Mouse (Mus musculus): ENCODE measurements at regions not wholly inside any gene's neighbourhood (a gene's known extent, or its start where the extent isn't known, plus 50 kb on each side); places are given as distances from the start of the nearest gene placed in this dataset.

DNA sequence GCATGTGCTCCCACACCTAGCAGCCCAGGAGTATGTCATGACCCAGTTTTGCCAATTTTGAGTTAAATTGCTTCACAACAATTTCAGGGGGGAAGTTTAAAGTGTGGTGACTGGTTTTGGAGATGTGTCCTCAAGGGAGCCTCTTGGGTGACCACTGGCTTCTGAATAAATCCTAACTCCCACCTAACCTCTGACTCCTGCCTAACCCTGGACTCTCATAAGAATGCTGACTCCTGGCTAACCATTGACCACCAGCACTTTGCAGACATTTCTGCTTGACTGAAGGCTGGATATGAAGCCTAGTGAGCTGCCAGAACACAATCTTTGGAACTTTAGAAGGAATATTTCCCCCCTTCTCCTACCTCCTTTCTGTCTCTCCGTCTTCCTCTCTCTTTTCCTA lies 133.3 kb upstream of the Tmpo start:
- DNase-seq (ENCODE audit: low spot score in 2 of 2) = no peak

DNA sequence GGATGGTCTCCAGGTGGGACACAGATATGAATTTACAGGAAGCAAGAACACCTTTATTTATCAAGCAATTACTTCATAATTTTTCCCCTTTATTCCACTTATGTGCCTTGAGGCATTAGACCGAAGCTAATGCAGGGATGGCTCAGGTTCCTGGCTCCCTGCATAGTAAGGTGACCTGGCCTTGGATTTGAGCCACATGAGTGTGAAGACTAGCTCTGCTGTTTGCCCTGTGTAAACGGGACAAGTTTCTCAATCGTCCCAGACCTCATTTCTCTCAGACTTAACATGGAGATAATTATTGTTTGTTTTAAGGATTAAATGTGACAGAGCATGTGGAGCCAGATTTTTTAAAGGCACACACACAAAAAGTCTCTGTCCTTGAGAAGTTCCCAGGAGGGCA lies 132.2 kb upstream of the Tmpo start:
- DNase-seq (ENCODE audit: low spot score in 2 of 2) = no peak

DNA sequence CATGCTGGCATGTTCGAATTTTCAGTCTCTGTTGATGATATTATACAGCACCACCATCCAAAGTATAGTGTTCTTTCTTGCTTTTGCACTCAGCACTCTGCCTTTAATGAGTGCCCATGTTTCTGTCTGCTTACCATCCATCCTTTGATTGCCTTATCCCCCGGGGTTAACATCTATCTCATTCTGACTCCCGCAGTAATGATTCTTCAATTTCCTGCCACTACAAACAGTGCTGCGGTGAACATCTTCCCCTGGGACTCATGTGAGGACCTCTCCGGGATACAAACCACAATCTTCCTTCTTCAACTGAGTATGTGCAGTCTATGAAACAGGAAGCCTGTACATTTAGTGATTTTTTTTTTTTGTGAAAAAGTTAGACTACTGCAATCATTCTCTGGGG lies 131.8 kb upstream of the Tmpo start:
- DNase-seq (ENCODE audit: low spot score in 2 of 2) = no peak

DNA sequence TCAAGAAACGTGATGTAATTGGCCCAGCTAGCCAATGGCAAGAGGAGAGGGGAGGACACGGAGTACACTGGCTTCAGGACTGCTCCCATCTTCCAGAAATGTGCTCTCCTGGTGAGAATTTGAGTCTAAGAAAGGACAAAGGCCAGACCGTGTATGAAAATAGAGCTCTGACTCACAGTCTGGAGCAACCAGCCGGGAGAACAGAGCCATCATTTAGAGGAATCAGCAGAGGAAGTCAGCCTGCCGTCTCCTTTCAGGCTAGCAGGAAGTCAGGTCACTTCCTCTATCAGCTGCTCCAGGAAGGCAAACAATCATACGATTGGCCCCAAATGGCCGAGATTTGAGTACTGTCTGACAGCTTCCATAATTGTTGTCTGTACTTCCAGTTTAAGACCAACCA lies 119.0 kb upstream of the Tmpo start:
- no peak for DNase-seq (ENCODE audit: low spot score in 2 of 2)

DNA sequence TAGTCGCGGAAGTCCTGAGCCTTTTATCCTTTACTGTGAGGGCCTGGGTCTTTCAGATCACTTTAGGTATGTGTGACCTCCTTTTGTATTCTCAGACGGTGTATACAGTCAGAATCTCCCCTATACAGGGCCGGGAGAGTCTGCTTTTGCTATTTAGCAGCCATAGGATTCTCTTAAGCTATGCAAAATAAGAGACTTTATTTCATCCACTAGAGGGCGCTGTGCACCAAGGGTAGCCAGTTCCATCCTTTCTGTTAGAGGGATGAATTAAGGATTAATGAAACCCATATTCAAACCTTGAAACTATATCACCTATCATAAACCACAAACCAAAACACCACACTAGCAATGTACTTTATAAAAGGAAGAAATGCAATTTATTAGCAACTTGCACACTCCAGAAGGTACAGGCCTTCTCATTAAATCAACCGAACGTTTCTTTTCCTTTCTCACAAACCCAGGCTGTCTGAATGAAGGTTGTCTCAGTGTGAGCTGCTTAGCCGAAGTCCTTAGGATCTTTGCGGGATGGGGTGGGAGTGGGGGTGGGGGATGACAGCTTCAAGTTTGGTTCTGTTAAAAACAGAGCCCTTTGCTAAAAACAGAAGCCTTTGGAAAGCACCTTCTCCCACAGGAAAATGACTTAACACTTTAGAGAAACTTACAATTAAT lies 116.8 kb upstream of the Tmpo start:
- peak; percentile 60 to 79 for DNase-seq (ENCODE audit: low spot score in 2 of 2)

DNA sequence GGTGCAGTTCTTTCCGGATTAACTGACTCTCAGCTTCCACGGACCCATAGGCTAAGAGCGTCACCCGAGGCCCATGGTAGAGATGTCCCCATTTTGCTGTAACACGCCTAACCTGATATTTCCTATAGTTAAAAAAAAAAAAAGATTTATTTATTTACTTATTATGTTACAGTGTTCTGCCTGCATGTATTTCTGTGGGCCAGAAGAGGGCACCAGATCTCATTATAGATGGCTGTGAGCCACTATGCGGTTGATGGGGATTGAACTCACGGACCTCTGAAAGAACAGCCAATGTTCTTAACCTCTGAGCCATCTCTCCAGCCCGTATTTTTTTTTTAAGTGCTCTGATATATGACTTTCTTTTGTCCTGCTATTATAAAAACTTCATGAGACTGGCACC lies 114.2 kb upstream of the Tmpo start:
- DNase-seq (ENCODE audit: low spot score in 2 of 2) = no peak

DNA sequence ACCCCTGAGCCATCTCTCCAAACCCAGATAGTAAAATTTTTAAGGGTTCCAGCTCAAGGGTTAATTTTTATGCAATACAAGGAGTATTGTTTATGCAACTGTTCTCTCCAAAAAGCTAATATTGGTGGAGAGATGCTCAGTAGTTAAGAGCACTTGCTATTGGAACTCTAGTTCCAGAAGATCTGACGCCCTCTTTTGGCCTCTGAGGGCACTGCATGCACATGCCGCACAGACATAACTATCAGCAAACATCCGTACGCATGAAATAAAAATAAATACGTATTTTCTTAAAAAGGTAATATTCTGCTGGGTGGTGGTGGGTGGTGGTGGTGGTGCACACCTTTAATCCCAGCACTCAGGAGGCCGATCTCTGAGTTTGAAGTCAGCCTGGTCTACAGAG lies 112.1 kb upstream of the Tmpo start:
- DNase-seq (ENCODE audit: low spot score in 2 of 2) = no peak

DNA sequence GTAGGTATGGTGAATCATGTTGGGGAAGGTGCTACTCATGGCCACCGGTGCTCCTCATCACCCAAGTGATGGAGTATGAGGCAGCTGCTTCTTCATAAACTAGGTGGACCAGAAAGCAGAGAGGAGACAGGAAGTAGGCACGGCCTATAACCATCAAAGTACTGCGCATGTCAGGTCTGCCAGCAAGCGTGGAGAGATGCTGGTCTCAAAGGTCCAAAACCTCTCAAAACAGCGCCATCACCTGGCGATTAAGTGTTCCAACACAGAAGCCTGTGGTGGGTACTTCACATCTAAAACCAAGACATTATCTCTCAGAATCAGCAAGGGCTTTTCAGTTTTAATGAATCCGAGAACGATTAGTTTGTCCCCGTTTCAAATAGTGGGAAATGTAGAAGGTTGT lies 103.1 kb upstream of the Tmpo start:
- no peak for DNase-seq (ENCODE audit: low spot score in 2 of 2)

DNA sequence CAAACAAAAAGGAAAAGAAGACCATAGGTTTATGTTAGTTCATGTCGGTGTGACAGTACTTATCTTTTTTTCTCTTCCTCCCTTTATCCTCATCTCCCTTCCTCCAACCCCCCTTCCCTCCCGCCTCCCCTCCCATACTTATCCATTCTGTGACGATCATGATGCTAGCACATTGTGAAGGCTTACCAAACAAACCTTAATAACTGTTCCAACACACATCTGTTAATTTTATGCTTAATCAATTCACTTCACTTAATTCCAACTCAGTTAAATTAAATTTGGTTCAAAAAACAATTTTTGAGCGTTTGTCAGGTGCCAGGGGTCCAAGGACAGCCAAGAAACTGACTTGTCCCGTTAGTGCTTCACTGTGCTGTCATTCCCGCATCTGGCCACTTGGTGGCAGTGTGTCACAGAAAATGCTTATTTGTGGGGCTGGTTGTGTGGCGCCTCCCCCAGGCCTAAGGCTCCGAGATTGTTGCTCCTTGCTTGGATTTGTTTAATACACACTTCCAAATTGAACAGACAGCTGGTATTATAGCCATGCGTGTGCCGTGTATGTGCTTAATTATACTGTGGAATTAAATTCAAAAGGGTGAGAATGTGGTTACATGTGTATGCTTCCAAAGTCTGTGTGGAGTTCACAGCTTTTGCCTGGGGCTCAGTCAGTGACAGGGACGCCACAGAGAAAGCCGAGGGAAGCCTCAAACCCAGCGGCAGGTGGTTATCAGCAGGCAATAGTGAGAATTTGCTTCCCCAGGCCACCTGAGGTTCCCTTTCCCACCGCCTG lies 90.0 kb upstream of the Tmpo start:
- DNase-seq (ENCODE audit: low spot score in 2 of 2) = peak; percentile 89 to 94

DNA sequence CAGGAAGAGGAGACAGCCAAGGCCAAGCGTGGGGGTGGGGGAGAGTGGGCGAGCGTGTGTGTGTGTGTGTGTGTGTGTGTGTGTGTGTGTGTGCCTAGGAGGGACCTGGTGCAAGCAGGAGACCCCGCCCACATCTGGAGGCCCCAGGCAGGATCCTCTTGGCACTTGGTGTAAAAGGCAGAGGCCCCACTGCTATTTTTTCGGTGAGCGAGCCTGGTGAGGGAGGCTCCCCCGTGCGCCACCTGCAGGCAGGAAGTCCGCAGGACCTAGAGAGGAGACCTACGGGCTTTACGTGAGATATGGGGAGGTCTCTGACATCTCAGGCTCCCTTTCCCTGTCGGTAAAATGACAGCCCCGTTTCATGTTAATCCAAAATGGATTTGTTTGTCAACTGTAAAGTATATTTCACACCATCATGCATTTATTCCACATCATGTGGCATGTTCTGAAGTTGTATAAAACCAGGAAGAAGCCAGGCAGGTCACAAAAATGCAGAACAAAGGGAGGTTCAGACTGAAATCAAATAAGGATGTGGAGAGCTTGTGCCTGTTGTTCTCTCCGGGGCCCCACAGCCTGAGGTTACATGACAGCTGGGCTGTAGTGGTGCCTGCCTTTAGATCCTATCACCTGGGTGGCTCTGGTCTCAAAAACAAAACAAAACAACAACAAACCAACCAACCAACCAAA lies 89.3 kb upstream of the Tmpo start:
- peak in 1 of 2 experiments; percentile 7 for DNase-seq (ENCODE audit: low spot score in 2 of 2)

DNA sequence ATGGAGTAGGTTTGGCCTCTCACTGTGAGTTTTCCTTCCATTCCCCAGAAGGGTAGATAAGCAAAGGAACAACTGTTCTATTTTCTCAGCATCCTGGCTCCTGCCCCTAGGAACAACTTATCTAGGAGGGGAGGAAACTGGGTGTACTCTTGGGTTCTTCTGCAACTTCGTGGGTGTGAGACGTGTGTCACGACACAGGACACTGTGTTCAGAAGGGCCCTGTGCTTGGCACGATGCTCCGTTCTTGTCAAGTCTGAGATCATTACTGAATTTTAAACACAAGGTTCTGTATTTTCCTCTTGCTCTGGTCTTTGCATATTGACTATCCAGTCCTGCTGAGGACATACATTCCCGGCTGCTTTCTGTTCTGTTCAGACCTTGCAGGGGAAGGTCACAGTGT lies 86.8 kb upstream of the Tmpo start:
- DNase-seq (ENCODE audit: low spot score in 2 of 2) = no peak

DNA sequence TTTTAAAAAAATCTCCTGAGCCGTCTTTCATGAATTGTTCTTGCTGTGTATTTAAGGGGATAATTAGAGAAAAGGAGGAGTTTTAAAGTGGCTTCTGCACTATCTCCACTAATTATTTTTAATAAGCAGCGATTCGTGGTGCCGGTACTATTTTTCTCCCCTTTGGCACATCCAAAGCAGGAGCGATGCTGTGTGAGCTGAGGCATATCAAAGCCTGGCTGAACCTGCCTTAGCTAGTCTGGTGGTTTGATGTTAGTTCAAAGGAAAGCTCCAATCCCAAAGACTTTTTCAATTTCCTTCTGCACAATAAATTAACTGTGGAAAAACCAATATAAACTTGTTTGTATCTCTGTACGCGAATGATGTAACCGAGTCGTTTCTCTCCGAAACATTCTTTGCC lies 79.3 kb upstream of the Tmpo start:
- DNase-seq (ENCODE audit: low spot score in 2 of 2) = no peak

DNA sequence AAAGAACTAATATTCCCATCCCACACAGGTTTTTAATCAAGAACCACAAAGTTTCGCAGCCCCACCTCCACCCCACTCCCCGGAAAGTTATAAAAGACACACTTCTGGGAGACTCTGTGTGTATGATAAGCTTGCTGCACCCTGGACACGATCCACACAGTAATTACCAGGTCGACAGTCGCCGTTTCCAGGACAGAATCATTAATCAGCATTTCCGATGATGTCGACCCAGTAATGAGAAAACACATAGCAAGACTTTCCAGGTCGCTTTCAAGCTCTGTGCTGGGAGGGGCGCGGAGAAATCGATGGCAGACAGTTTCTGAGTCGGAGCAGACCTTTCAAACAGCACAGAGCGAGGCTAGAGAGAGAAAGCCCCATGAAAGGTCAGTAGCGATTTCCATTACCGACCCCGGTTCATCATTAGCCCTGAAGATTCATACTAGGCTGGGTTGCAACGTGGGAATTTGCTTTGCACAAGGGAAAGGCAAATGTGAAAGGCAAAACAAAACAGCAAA lies 68.6 kb upstream of the Tmpo start:
- no peak for DNase-seq (ENCODE audit: low spot score in 2 of 2)

DNA sequence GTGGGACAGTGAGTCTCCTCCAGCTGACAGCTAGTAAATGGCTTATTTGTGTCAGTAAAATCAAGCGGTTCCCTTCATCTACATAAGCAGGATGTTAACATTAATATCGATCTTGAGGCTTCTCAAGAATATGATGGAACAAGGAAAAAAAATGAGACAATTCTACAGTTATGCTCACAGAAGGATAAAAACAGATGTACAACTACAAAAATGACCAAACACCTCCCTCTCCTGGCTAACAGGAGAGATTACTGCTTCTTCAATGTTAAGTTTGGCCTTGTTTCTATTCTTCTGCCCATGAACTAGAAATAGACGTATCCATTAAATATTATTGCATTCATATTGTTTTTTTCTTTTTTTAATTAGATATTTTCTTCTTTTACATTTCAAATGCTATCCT lies 63.2 kb upstream of the Tmpo start:
- DNase-seq (ENCODE audit: low spot score in 2 of 2) = no peak

DNA sequence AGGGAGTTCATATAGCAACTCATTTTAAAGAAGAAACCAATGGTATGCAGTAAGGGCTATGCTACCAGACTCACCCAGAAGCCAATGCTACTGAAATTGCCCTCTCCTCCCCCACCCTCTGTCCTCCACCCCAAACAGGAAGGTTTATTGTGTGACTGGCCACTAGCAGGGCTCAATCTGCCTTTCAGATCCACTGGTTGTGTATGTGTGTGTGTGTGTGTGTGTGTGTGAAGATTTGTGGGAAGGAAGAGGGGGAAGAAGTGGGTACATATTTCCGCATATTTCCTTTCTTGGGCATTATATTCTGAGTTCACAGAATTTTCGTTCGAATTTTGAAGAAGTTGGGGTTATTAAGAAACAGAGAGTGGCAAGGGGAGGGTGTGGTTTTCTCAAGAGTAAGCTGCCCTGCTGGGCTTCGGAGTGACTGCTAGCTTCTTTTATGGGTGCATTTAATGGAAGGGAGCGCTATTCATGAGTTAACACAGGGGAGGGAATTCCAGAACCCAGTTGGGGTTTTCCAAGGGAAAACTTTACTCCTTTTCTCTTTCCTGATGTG lies 61.5 kb upstream of the Tmpo start:
- DNase-seq (ENCODE audit: low spot score in 2 of 2) = no peak

DNA sequence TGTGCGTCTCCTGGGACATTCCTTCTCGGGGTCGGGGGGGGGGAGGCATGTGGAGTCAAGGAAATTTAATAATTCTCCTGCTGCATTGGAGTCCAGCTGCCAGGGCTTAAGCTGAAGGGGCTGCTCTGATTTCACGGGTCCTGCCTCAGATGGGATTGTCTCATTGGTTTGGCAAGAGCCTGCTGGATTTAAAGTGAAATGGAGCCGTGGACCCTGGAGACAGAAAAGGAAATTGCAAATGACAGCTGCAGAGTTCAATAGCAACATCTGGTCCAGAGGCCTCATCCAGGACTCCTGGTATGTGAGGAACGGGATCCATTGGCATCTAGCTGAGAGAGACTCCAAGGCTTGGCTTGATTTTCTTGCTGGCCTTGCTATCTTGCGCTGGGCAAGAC lies 60.5 kb upstream of the Tmpo start:
- no peak for DNase-seq (ENCODE audit: low spot score in 2 of 2)

DNA sequence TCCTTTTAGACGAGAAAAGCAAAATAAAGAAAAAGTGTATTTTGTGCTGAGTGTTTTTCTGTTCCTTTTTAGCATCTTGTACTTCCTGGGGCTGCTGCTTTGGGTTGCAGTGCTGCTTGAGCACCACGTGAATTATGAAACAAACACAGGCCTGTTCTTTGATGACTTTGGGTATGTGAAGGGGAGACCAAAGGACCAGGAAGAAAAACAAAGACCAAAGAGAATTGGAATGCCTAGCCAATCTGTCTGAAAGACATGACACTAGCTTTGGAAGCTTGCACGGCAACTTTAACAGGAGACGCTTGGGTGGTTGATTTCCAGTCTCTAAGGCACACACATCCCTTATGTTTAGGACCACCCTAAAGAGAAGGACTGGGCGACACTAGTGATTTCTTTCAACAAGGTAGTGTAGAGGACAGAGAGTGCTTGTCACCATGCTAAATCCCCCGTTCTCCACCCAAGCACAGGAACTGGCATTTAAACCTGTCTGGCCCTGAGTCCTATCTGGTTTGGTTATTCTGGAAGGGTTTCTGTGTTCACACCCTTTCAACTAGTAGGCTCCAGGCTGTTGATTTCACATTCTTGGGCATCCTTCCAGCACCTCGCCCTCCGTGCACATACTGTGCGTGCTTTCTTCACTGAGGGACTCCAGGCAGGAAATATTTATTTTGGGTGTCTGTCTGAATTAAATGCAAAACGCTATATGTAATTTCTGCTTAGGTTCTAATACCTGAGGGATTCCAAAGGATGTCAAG lies 59.9 kb upstream of the Tmpo start:
- peak; percentile 23 to 34 for DNase-seq (ENCODE audit: low spot score in 2 of 2)

DNA sequence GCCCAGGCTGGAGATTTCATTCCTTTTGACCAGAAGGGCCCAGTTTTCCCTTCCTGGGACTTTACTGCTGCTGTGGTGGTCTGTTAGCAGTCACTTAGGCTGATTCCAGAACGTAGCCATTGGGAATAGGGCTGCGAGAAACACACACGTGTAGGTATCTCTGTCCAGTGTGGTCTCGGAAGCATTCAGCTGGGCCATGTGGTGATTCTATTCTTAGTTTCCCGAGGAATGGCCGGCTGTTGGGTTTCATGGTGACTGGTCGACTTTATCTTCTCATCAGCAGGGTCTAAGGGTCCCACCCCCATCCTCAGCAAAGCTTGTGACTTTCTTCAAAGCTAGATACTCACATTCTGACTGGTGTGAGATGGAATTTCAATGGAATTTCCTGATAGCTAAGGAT lies 59.2 kb upstream of the Tmpo start:
- no peak for DNase-seq (ENCODE audit: low spot score in 2 of 2)

DNA sequence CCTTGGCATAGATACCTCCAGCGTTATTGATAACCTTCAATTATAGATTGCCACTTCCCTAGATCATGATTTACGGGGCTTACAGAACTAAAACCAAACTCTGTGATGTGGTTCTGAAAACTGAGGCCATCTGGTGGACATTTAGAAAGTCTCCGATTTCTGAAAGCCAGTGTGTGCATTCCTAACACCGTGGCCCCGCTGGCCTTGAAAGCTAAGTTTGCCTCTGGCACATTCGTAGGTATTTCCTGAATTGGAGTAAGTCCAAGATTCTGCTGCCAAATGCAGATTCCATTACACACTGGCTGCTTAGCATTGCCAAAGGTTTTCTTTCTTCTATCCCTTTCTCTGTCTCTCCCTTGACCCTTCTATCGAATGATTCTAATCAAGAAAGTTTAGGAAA lies 55.7 kb upstream of the Tmpo start:
- peak; percentile 15 to 20 for DNase-seq (ENCODE audit: low spot score in 2 of 2)

DNA sequence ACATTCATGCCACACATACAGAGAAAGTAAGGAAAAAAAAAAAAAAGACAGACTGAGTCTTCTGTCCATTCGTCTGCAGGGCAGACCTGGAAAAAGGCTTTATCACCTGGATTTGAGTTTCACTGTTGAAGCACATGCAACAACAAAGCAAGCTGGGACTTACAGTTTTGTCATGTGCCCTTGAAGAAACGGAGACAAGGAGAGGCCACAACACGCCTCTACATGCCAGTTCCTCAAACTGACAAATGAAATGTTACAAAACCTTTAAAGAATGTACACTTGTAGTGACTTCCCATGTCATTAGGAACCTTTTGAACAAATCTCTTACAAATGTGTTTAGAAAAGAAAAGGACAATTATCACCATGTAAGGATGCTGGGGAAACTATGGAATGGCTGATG lies 53.6 kb upstream of the Tmpo start:
- no peak for DNase-seq (ENCODE audit: low spot score in 2 of 2)
